Mouse (Mus musculus) C2C12 (cell line): ENCODE data around the gene Hrh2.

Experiments
- CEBPB ChIP-seq: IDR thresholded peaks from one replicate; pipeline ENCODE4 v1.6.1; 2011; ENCODE audit warnings: low read depth, mild to moderate bottlenecking, control low read depth, moderate library complexity
- CTCF ChIP-seq: IDR thresholded peaks from one replicate; pipeline ENCODE4 v1.5.1; 2011; ENCODE audit not compliant: control insufficient read depth, insufficient read depth, insufficient read length
- MAX ChIP-seq: IDR thresholded peaks from one replicate; pipeline ENCODE4 v1.6.1; 2011; ENCODE audit warnings: mild to moderate bottlenecking, control low read depth
- MYOD1 ChIP-seq: IDR thresholded peaks from one replicate; pipeline ENCODE4 v1.6.1; 2011; ENCODE audit warnings: low read depth; ENCODE audit not compliant: control insufficient read depth, insufficient read length
- USF1 ChIP-seq: IDR thresholded peaks from one replicate; pipeline ENCODE4 v1.6.1; 2011; ENCODE audit warnings: low read depth, mild to moderate bottlenecking, control low read depth, moderate library complexity

GRCm38 (mm10) chr13:54144624-54145023 is 47.3 kb upstream of the Hrh2 start:
- TF ChIP-seq CTCF (no peak), USF1 (no peak), CEBPB (no peak), MAX (no peak), MYOD1 (no peak)
